Mouse (Mus musculus): ENCODE measurements around the gene Ccn1.

Ccn1 gene

GRCm38 (mm10) chr3:145651029-145651977, 1.5 kb upstream of the Ccn1 start:
- DNase-seq (ENCODE audit: inconsistent age in 2 of 2, low spot score in 1 of 2) = peak in 1 of 2 experiments; percentile 37

- peak; percentile 61 to 73 for DNase-seq (ENCODE audit: inconsistent age in 2 of 2, low spot score in 1 of 2)
Observed at GRCm38 (mm10) chr3:145650298-145651011, 674 bp upstream of the Ccn1 start.

- peak; percentile 71 to 86 for DNase-seq (ENCODE audit: inconsistent age in 2 of 2, low spot score in 1 of 2)
Observed at GRCm38 (mm10) chr3:145648991-145649851, 560 bp downstream of the Ccn1 start.

DNA sequence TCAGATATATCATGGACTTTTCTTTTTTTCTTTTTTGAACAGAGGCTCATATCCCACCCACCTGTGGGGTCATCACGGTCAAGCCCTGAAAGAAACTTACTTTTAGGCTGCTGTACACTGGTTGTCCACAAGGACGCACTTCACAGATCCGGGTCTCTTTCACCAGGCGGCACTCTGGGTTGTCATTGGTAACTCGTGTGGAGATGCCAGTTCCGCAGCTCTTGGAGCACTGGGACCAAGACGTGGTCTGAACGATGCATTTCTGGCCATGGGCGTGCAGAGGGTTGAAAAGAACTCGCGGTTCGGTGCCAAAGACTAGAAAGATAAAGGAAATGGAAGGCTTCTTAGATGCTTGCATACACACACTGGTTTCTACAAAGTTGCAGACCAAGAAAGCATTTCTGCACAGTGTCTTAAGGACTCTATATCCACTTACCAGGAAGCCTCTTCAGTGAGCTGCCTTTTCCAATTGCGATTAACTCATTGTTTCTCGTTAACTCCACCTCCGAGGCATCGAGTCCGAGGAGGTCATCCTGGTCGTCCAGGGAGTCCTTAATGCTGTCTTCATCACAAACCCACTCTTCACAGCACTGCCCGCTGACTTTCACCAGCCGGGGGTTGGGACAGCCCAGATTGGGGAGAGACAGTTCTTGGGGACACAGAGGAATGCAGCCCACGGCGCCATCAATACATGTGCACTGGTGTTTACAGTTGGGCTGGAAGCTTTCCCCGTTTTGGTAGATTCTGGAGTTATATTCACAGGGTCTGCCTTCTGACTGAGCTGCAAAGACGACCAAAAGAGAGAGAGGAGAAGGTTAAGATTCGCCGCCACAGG, 1.5 kb downstream of the Ccn1 start:
- DNase-seq (ENCODE audit: inconsistent age in 2 of 2, low spot score in 1 of 2) = peak in 1 of 2 experiments; percentile 28

DNA sequence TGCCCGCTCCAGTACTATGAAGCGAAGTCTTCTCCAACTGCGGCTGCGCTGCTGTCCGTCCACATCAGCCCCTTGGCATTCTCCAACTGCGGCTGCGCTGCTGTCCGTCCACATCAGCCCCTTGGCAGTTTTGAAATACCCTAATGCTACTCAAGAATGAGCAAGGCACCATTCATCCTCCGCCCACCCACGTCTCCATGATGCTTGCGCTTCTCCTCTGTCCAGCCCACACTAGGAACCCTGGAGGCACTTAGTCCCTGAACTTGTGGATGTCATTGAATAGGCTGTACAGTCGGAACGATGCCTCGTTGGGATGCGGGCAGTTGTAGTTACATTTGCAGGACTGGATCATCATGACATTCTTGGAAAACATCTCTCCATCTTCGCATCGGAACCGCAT, 2.4 kb downstream of the Ccn1 start:
- DNase-seq (ENCODE audit: inconsistent age in 2 of 2, low spot score in 1 of 2) = no peak

GRCm38 (mm10) chr3:145646666-145647065, 3.1 kb downstream of the Ccn1 start:
- DNase-seq (ENCODE audit: inconsistent age in 2 of 2, low spot score in 1 of 2) = no peak

DNA sequence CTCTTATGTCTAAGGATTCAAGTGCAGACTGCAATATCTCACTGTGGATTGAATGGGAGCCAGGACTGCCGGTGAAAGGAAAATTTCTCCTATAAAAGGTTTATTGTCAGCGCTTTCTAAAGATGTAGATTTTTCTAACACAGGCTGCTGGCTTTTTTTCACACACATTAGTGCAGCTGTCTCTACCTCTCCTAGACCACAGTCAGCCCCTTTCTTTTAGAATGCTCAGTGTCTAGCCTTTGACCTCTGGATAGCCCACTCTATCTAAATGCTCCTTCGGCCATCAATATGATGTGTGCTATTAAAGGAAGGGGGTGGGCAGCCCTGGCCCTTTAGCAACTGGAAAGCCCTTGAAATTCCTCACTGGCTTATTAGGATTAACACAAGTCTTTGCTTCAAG, 3.8 kb downstream of the Ccn1 start:
- DNase-seq (ENCODE audit: inconsistent age in 2 of 2, low spot score in 1 of 2) = no peak

- no peak for DNase-seq (ENCODE audit: inconsistent age in 2 of 2, low spot score in 1 of 2)
Observed at GRCm38 (mm10) chr3:145645463-145645862, 4.3 kb downstream of the Ccn1 start.

DNA sequence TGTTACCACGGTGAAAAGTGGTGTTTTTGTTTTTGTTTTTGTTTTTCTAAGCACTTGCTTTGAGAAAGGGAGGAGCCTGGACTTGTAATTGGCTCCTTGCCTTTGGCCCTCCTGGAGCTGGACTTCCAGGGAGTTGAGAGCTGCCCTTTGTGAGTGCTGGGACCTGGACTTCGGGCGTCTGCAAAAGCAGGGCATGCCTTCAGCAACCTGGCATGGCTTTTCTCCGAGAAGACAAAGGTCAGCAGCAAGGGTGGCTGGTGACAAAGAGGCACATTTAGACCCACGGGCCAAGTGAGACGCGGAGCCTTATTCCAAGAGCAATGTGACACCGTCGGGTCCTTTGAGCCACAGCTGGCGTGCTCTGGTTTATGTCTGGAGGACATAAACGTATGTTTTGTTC, 6.9 kb downstream of the Ccn1 start:
- peak in 1 of 2 experiments; percentile 32 for DNase-seq (ENCODE audit: inconsistent age in 2 of 2, low spot score in 1 of 2)

DNA sequence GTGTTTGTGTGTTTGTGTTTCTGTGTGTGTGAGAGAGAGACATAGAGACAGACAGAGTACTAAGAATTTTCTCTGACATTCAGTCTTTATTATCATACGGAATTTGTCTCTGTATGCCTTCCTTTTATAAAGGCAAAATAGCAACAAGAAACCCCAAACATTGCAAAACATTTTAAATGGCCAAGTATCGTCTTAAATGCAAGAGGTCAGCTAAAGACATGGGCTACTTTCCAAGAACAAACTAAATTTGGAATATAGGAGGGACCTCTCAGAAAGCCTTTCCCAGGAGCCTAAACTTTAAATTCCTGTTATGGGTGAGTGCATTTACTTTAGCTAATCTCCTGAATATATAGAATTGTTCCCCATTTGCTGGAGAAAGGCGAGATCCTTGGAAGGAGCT, 7.9 kb downstream of the Ccn1 start:
- DNase-seq (ENCODE audit: inconsistent age in 2 of 2, low spot score in 1 of 2) = no peak

GRCm38 (mm10) chr3:145641036-145641685, 8.6 kb downstream of the Ccn1 start:
- DNase-seq (ENCODE audit: inconsistent age in 2 of 2, low spot score in 1 of 2) = peak in 1 of 2 experiments; percentile 36

DNA sequence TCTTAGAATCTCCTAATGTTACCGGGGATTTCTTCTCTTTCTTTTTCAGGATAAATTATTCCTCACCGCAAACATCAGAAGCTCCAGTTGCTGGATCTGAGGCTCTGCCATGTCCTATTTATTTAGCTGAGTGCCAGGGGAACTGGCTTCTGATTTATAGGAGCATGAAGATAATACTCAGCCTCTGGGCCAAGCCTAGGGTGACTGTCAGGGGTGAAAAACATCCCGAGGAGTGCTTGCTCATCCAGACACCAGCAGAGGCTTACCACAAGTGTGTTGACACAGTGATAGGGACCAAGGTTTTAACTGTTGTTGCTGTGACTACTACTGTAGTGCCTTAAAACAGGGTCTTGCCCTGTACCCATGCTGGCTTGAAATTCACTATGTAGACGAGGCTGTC, 9.2 kb downstream of the Ccn1 start:
- peak; percentile 24 to 62 for DNase-seq (ENCODE audit: inconsistent age in 2 of 2, low spot score in 1 of 2)

DNA sequence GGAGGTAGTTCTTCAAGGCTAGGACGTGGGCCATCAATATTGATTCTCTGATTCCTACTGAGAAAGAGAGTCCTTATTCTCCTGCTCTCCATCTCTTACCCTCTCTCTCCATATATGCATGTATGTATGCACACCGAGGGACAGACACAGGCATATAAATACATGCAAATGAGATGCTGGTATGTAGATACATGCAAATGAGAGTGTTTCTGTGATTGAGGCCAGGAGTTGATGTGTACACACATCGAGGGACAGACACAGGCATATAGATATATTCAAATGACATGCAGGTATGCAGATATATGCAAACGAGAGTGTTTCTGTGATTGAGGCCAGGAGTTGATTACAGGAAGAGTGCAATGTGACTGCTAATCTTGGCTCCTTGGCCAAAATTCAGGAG, 9.6 kb downstream of the Ccn1 start:
- no peak for DNase-seq (ENCODE audit: inconsistent age in 2 of 2, low spot score in 1 of 2)

DNA sequence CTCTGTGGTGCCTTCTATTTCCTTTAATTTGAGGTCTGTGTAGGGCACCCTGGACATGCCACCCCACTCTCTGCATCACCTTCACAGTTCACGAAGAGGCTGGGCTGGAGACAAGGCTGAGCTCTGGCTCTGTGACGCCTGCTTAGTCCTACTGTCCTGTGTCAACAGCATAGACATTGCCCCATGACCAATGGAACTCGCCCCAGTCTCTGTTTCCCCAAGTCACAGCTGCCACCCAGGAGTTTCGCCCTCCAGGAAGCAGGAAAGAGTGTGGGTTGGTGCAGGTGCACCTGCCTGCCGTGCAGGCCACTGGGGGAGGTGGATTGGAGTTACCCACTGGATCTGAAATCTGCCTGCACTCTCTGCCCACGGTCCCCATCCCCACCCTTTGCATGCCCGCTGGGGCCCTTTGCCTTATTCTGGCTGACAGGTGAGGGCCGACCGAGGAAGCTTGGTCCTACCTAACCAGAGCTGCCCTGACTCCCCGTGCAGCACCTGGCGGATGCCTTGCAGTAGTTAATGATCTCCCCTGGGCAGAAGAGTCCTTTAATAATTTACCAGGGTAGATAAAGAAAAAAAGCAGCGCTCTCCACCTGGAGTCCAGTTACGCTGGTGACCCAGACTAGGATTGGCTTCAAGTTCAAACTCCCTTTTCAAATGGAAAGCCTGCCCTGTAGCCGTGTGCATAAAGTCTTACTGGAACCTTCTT, 15.6 kb downstream of the Ccn1 start:
- DNase-seq (ENCODE audit: inconsistent age in 2 of 2, low spot score in 1 of 2) = no peak

DNA sequence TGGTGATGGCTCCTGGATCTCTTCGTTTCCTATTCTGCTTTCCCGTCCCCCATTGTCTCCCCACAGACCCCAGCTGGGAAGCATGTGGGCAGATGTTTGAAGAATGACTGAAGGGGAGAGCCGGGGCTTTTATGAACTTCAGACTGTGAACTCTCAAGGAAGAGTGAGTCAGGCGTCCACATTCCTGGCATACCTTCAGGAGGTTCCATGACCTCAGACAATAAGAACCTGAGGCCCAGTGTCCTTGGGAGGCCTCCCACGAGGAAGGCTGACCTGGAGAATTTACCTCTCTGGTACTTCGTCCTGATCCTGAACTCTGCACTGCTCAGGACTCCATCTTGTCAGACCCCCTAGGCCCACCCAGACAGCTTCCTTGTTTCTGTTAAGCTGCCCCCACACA, 16.9 kb downstream of the Ccn1 start:
- DNase-seq (ENCODE audit: inconsistent age in 2 of 2, low spot score in 1 of 2) = peak; percentile 25 to 58

DNA sequence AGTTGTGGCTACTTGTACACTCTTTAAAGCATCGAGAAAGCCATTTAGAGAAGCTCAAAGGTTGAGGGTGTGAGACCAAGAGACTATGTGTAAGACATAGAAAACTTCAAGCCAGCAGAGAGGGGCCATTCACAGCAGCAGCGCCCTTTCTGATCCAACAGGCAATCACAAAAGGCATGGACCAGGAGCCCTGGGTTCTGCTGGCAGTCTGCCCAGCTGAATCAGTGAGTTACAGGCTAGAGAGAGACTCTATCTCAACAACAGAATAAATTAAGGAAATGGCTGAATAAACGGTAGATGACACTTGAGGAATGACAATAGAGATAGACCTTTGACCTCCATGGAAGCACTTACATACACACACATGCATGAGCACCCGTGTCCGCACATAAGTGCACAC, 21.1 kb downstream of the Ccn1 start:
- no peak for DNase-seq (ENCODE audit: inconsistent age in 2 of 2, low spot score in 1 of 2)

GRCm38 (mm10) chr3:145627830-145628229, 22.0 kb downstream of the Ccn1 start:
- peak in 1 of 2 experiments; percentile 56 for DNase-seq (ENCODE audit: inconsistent age in 2 of 2, low spot score in 1 of 2)

DNA sequence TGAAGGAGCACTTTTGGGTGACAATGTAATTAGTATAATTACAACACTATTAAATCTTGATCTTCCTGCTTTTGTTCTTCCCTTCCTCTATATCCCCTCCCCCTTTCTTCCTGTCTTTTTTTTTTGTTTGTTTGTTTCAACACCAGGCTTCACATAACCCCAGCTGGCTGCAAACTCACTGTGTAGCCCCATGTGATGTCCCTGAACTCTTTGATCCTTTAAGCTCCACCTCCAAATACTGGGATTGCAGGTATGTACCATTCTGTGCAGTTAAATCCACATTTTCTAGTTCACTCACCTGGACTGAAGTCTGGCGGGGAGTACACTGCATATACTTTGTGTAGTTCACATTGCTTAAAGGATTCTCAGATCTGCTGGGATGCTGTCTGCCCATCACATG, 23.7 kb downstream of the Ccn1 start:
- DNase-seq (ENCODE audit: inconsistent age in 2 of 2, low spot score in 1 of 2) = no peak

DNA sequence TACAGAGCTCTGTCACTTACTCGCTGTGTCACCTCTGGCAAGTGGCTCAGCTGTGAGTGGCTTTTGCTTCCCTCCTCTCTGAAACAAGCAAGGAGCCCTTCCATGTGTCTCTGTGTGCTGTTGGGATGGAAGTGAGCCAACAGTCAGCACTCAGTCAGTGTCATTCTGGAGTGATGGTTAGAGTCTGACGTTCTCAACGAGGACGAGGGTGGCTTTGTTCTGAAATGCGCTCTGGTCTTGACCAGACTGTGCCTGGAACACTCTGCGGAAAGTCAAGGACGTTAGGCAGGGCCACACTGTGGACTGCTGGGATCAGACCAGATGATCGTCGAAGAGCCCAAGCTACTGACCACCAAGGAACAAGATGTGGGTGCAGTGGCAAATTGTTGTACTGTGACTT, 24.2 kb downstream of the Ccn1 start:
- DNase-seq (ENCODE audit: inconsistent age in 2 of 2, low spot score in 1 of 2) = peak in 1 of 2 experiments; percentile 75

Measured in adrenal gland, adult (tissue).